Mouse (Mus musculus): ENCODE measurements at regions not wholly inside any gene's neighbourhood (a gene's known extent, or its start where the extent isn't known, plus 50 kb on each side); places are given as distances from the start of the nearest gene placed in this dataset.
A peak's percentile ranks its signal among the peaks of the same experiment; 100 is the strongest.

- DNase-seq (ENCODE audit: low spot score in 2 of 2) = no peak
Measured at GRCm38 (mm10) chr6:148719062-148719461, 112.2 kb downstream of the Ipo8 start.

- DNase-seq (ENCODE audit: low spot score in 2 of 2) = no peak
Measured at GRCm38 (mm10) chr6:148710406-148710805, 120.9 kb downstream of the Ipo8 start.

- DNase-seq (ENCODE audit: low spot score in 2 of 2) = no peak
Measured at GRCm38 (mm10) chr6:148708389-148708788, 122.9 kb downstream of the Ipo8 start.

GRCm38 (mm10) chr6:148705711-148706110 lies 125.6 kb downstream of the Ipo8 start:
- no peak for DNase-seq (ENCODE audit: low spot score in 2 of 2)

- DNase-seq (ENCODE audit: low spot score in 2 of 2) = no peak
Measured at GRCm38 (mm10) chr6:148693329-148693728, 137.9 kb downstream of the Ipo8 start.

- DNase-seq (ENCODE audit: low spot score in 2 of 2) = peak; percentile 60 to 64
Measured at GRCm38 (mm10) chr6:148687770-148688169, 143.5 kb downstream of the Ipo8 start.

GRCm38 (mm10) chr6:148660152-148660551 lies 171.1 kb downstream of the Ipo8 start:
- no peak for DNase-seq (ENCODE audit: low spot score in 2 of 2)

GRCm38 (mm10) chr6:148653216-148653615 lies 178.1 kb downstream of the Ipo8 start:
- DNase-seq (ENCODE audit: low spot score in 2 of 2) = no peak

GRCm38 (mm10) chr6:148652434-148652833 lies 178.8 kb downstream of the Ipo8 start:
- no peak for DNase-seq (ENCODE audit: low spot score in 2 of 2)

GRCm38 (mm10) chr6:148647423-148648390 lies 183.6 kb downstream of the Ipo8 start:
- DNase-seq (ENCODE audit: low spot score in 2 of 2) = no peak

- DNase-seq (ENCODE audit: low spot score in 2 of 2) = no peak
Measured at GRCm38 (mm10) chr6:148640595-148640994, 190.7 kb downstream of the Ipo8 start.

GRCm38 (mm10) chr6:148634148-148634547 lies 190.0 kb upstream of the Tmtc1 start:
- DNase-seq (ENCODE audit: low spot score in 2 of 2) = no peak

- no peak for DNase-seq (ENCODE audit: low spot score in 2 of 2)
Measured at GRCm38 (mm10) chr6:148627090-148627605, 183.0 kb upstream of the Tmtc1 start.

GRCm38 (mm10) chr6:148623119-148623770 lies 179.1 kb upstream of the Tmtc1 start:
- no peak for DNase-seq (ENCODE audit: low spot score in 2 of 2)

- no peak for DNase-seq (ENCODE audit: low spot score in 2 of 2)
Measured at GRCm38 (mm10) chr6:148620034-148620433, 175.8 kb upstream of the Tmtc1 start.

GRCm38 (mm10) chr6:148615931-148616330 lies 171.7 kb upstream of the Tmtc1 start:
- DNase-seq (ENCODE audit: low spot score in 2 of 2) = no peak

GRCm38 (mm10) chr6:148615442-148615841 lies 171.3 kb upstream of the Tmtc1 start:
- no peak for DNase-seq (ENCODE audit: low spot score in 2 of 2)

- no peak for DNase-seq (ENCODE audit: low spot score in 2 of 2)
Measured at GRCm38 (mm10) chr6:148608881-148609280, 164.7 kb upstream of the Tmtc1 start.

GRCm38 (mm10) chr6:148605226-148605625 lies 161.0 kb upstream of the Tmtc1 start:
- DNase-seq (ENCODE audit: low spot score in 2 of 2) = no peak

GRCm38 (mm10) chr6:148604790-148605189 lies 160.6 kb upstream of the Tmtc1 start:
- DNase-seq (ENCODE audit: low spot score in 2 of 2) = no peak

- DNase-seq (ENCODE audit: low spot score in 2 of 2) = no peak
Measured at GRCm38 (mm10) chr6:148603878-148604277, 159.7 kb upstream of the Tmtc1 start.

- no peak for DNase-seq (ENCODE audit: low spot score in 2 of 2)
Measured at GRCm38 (mm10) chr6:148603460-148603859, 159.3 kb upstream of the Tmtc1 start.

- no peak for DNase-seq (ENCODE audit: low spot score in 2 of 2)
Measured at GRCm38 (mm10) chr6:148602894-148603293, 158.7 kb upstream of the Tmtc1 start.
